Mouse (Mus musculus) T-helper 17 cell (primary cell): ENCODE results near the gene Fez1.

Source experiments
- in situ Hi-C, 2 experiments: fragments of 300-600 bp; cut with MboI, MseI; formaldehyde crosslinking; loops; 1 replicate in 1 of 2; 2 replicates in 1 of 2; pipeline ENCODE4 v1.15.1; 2025; ENCODE audit warnings: high pct_unique_total_duplicates in 2 of 2

Fez1 gene

DNA sequence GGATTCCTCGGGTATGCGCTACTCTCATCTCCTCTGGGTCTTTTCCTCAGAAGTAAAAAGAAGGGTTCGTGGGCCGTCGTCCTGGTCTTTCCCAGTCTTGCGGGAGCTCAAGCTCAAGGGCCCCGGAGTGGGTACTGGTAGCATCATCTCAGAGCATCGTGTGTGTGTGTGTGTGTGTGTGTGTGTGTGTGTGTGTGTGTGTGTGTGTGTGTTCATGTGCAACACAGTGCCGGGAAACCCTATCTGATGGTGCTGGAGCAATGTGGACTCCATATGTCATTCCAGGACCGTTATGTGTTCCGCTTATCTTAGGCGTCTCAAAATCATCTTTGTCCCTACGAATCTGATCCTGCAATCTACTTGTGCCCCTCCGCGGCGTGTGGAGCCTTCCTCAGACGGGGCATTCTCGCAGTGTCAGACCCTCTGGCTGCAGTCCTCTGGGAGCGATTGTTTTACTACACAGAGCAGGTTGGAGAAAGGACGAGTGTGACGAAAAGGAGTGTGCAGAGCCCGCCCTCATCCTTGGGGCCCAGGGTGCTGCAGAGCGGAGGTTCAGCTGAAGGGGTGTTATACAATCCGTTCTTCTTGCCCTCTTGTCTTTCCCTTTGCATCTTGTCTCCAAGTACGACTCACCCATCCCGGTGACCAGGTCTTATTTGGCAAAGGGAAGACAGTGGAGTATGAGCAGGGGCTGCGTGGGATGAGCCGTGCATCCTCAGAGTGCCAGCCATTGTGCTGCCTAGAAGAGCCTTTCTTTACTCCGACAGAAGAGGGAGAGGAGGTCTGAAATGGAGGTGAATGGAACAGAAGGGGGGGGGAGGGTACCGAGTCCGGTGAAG lies 11.6 kb downstream of the Fez1 start:
- in situ Hi-C loops: no loop called here

DNA sequence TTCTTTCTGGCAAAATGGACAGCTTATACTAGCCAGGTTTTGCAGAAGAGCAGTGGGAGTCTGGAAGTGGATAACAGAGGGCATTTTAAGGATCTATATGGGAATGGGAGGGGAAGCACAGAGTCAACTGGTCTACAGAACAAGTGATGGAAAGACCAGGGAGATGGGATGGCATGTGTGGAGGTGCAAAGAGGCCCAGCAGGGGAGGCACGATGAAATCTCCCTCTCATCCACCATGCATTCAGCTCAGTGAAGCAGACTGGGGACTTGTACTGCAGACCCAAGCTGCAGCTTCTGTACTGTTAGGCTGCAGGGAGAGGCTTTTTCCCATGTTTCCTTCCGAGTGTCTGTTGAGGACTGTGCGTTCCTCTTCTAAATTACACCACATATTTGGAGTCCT lies 12.2 kb downstream of the Fez1 start:
- in situ Hi-C loops: no loop called here

GRCm38 (mm10) chr9:36846346-36846745 lies 24.7 kb downstream of the Fez1 start:
- in situ Hi-C loops: no loop called here

DNA sequence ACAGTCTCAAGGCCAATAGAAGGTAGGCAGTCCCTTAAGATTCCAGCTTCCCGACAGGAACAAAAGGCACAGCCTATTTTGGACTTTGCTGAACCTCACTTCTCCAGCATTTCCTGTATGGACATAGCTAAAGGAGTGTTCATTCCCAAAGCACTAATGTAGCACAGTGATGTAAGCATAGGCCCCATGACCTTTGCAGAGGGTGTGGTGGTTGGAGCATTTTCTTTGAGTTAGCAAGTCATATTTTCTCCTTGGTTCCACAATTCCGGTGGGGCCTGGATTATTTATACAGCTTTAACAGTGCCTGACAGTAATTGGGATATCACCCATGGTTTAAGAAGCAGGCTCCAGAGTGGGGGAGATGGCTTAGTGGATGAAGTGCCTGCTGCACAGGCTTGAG lies 27.0 kb downstream of the Fez1 start:
- in situ Hi-C loops: no loop called here

DNA sequence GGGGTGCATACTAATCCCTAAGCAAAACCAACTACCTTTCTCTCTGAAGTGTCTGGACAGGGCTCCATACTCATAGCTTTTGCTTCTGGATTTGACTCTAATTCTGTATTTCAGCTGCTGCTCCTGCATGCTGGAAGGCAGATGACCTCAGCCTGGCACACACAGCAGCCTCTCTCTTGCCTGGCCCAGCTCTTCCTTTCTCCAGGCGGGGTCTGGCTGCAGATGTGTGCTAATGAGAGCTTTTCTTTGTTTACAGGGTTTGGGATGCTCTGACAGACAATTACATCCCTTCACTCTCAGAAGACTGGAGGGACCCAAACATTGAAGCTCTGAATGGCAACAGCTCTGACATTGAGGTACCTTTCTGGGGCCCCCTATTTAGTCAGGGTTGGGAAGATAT lies 28.4 kb downstream of the Fez1 start:
- in situ Hi-C loops: no loop called here

GRCm38 (mm10) chr9:36852175-36852574 lies 30.5 kb downstream of the Fez1 start:
- in situ Hi-C loops: no loop called here

DNA sequence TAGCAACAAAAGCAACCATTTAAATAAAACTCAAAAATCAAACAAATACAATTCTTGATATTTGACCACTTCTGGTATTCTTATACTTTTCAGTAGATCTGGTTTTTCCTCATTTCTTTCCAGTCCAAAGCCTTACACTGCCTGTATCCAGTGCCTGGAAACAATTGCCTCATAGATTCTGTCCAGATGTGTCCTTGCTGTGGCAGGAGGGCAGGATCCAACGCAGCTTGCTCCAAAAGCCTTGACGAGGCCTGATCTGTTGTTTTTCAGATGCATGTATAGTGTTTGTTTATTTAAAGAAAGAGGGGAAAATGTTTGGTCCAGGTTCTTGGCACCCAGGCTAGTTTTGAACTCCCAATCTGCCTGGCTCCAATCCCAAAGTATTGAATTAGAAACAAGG lies 34.7 kb downstream of the Fez1 start:
- in situ Hi-C loops: no loop called here

GRCm38 (mm10) chr9:36857476-36858117 lies 35.9 kb downstream of the Fez1 start:
- in situ Hi-C loops: no loop called here

GRCm38 (mm10) chr9:36858677-36859076 lies 37.0 kb downstream of the Fez1 start:
- in situ Hi-C loops: no loop called here

- in situ Hi-C loops: no loop called here
Observed at GRCm38 (mm10) chr9:36862576-36862975, 40.9 kb downstream of the Fez1 start.

DNA sequence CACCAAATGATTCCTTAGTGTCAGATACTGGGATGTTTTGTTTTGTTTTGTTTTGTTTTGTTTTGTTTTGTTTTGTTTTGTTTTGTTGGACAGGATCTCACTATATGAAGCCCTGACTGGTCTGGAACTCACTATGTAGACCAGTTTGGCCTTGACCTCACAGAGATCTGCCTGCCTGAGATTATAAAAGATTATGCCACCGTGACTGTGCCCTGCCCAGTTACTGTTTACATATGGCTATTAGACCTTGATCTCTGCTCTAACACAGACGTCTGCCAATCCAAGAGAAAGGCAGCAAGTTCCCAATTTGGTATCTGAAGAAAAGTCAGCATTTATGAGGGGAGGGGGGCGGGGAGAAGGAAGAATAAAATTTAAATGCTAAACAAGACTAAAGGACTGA lies 42.0 kb downstream of the Fez1 start:
- in situ Hi-C loops: no loop called here

DNA sequence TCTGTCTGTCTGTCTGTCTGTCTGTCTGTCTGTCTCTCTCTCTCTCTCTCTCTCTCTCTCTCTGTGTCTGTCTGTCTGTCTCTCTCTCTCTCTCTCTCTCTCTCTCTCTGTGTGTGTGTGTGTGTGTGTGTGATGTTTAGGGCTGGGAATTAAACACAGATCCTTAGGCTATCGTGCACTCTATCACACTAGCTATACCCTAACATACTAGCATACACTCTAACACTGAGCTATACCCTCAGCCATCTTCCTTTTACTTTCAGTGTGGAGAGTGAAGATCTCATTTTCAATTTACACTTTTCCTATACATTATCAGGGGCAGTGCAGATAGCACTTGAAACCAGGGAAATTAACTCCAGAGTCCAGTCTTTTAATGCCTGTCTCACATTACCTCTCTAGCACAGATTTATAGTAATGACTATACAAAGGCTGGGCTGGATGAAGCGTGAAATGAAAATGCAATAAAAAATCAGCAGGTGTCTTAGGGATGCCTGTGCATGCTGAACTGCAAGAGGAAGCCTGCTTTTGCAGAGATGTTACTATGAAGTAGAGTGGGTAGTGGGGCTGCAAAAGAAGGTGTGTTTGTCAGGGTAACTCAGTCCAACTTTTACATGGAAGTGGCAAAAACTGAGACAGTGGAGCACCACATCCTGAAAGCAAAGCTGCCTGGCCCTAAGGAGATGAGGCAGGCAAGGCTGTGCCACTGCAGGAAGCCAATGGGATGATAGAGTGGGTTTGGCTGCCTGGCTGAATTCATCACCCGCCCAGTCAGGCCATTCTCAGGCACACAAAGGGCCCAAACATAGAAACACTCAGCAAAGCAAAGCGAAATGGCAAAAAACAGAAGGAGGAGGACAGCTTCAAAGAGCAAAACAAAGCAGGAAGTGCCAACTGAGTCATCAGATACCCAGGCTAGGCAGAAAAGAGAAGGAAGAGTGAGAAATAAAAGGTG lies 43.5 kb downstream of the Fez1 start:
- in situ Hi-C loops: no loop called here

GRCm38 (mm10) chr9:36868662-36869061 lies 47.0 kb downstream of the Fez1 start:
- in situ Hi-C loops: no loop called here

DNA sequence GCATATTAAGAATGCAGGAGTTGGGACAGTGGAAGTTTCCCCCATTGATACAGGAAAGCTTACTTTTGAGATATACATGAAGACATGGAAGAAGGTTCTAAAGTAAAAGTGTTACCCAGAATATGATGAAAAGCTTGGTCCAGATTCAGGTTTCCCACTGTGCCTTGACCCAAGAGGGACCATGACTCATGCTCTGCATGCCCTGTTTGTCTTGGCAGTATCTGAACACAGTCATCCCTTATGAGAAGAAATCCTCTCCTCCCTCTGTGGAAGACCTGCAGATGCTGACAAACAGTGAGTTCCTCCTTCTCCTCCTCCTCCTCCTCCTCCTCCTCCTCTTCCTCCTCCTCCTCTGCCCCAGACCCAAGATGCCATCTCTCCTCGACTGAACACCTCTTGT lies 48.6 kb downstream of the Fez1 start:
- in situ Hi-C loops: no loop called here

GRCm38 (mm10) chr9:36873796-36874195 lies 52.1 kb downstream of the Fez1 start:
- in situ Hi-C loops: no loop called here

GRCm38 (mm10) chr9:36876313-36876712 lies 54.6 kb downstream of the Fez1 start:
- in situ Hi-C loops: loop anchor here in 1 of 2 experiments (25.0 kb wide), 1 partner anchor 414 kb away; no protein-coding TSS in a partner anchor

DNA sequence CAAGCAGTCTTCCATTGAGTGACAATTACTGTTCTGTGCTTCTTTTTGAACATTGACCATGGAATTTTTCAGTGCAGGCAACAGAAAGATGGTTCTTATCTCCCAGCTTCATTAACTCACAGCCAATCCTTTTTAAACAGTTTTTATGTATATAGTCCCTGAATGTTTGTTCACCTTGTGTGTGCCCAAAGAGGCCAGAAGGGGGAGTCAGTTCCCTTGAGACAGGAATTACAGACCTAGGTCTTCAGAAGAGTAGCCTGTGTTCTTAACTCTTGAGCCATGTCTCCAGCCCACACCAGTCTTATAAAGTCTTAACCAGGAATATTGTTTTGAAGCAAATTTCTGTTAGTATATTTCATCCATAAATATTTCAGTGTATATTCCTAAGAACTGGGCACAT lies 55.1 kb downstream of the Fez1 start:
- in situ Hi-C loops: loop anchor here in 1 of 2 experiments (25.0 kb wide), 1 partner anchor 414 kb away; no protein-coding TSS in a partner anchor

DNA sequence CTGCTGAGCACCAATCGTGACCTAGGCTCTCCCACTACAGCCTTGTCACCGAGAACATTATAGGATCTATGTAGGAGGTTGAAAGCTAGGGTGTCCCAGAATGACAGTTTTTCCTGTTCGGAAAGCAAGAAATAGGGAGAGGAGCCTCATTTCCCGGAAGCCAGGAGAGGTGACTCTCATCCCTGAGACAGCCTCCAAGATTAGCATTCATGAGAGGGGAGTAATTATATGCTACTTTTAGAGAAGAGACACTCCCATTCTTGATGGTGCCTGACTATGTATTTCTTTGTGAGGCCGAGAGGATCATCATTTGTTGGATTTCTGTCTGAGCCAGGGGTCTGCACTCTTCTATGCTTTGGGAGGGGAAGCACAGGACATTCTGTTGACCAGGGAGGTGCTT lies 60.0 kb downstream of the Fez1 start:
- in situ Hi-C loops: loop anchor here in 1 of 2 experiments (25.0 kb wide), 1 partner anchor 419 kb away; no protein-coding TSS in a partner anchor

GRCm38 (mm10) chr9:36882034-36882745 lies 60.5 kb downstream of the Fez1 start:
- in situ Hi-C loops: loop anchor here in 1 of 2 experiments (25.0 kb wide), 1 partner anchor 420 kb away; no protein-coding TSS in a partner anchor

GRCm38 (mm10) chr9:36883569-36883968 lies 61.9 kb downstream of the Fez1 start:
- in situ Hi-C loops: loop anchor here in 1 of 2 experiments (25.0 kb wide), 1 partner anchor 421 kb away; no protein-coding TSS in a partner anchor

GRCm38 (mm10) chr9:36885237-36885636 lies 63.6 kb downstream of the Fez1 start:
- in situ Hi-C loops: loop anchor here in 1 of 2 experiments (25.0 kb wide), 1 partner anchor 423 kb away; no protein-coding TSS in a partner anchor
